10 mouse cellular contexts compared by ENCODE assay signal in the genomic region with DNA sequence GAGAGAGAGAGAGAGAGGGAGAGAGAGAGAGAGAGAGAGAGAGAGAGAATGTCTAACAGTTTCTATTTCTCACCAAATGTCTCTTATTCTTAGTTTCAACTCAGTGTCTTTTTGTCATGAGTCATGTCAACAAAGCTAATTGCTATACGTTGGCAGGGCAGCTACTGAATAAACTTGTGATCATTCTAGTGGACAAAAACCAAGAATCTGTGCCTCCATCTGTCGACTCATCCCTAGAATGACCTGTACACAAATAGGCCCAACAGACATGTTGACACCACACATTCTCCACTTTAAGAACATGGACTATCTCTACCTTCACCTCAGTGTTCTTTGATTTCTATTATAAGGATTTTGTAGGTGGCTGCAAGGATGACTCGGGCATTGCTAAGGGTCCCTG.
"Had no signal": no experiment of that assay in that cellular context is flagged by ENCODE, and none has a peak within 500 bp of the region (broad histone marks: within the 10 kb centered on the region; RNA-seq: fewer than 3 reads in every experiment).

No protein-coding gene starts in this region.

- DNase-seq: kidney, adult 9 months; kidney, postnatal 14 days; kidney, postnatal 4 days; liver; lung, adult 18-20 months; lung, postnatal 14 days; retina, postnatal 1 day; right cerebral cortex, postnatal 25 days; spleen, adult 18-20 months; thymus, postnatal 25 days had no signal
